Mouse (Mus musculus) forebrain, postnatal 0 days (tissue): ENCODE data around the gene Ddx17. TPM values are rescaled to one million over a fixed set of nuclear protein-coding genes. Genes with fewer than 3 reads are reported as not detected.
A peak's percentile ranks its signal among the peaks of the same experiment; 100 is the strongest.

Source experiments
- ATAC-seq: fragments of 200-750 bp; cut with Nextera tagmentation; 2 replicates; pipeline ENCODE4 v1.8.0; 2017; ENCODE audit warnings: mild to moderate bottlenecking, moderate library complexity
- DNase-seq: peaks from one replicate; pipeline ENCODE4 v3.0.0-alpha.2; 2015
- H3K27ac ChIP-seq: fragments of 300-500 bp; sonication (generic); 2 replicates; pipeline ENCODE4 v1.5.1; 2014; ENCODE audit warnings: low read depth, mild to moderate bottlenecking, antibody characterized with exemption, low read length, moderate library complexity, mixed read lengths
- H3K27me3 ChIP-seq: fragments of 300-500 bp; sonication (generic); 2 replicates; pipeline ENCODE4 v1.6.1; 2014; ENCODE audit warnings: mild to moderate bottlenecking, low read length, mixed read lengths; ENCODE audit not compliant: insufficient read depth
- H3K36me3 ChIP-seq: fragments of 300-500 bp; sonication (generic); 2 replicates; pipeline ENCODE4 v1.6.1; 2014; ENCODE audit warnings: mild to moderate bottlenecking, moderate library complexity; ENCODE audit not compliant: insufficient read depth
- H3K4me1 ChIP-seq: fragments of 300-500 bp; sonication (generic); 2 replicates; pipeline ENCODE4 v1.6.1; 2014; ENCODE audit warnings: antibody characterized with exemption; ENCODE audit not compliant: insufficient read depth
- H3K4me2 ChIP-seq: fragments of 300-500 bp; sonication (generic); 2 replicates; pipeline ENCODE4 v1.6.1; 2014; ENCODE audit warnings: low read depth, mild to moderate bottlenecking, moderate library complexity
- H3K4me3 ChIP-seq: fragments of 300-500 bp; sonication (generic); 2 replicates; pipeline ENCODE4 v1.5.1; 2014; ENCODE audit warnings: low read depth, low read length, mixed read lengths
- H3K9ac ChIP-seq: fragments of 300-500 bp; sonication (generic); 2 replicates; pipeline ENCODE4 v1.6.1; 2014; ENCODE audit warnings: mild to moderate bottlenecking
- H3K9me3 ChIP-seq: fragments of 300-500 bp; sonication (generic); 2 replicates; pipeline ENCODE4 v1.6.1; 2016; ENCODE audit warnings: low read length
- CTCF ChIP-seq: sonication (generic); IDR thresholded peaks from 2 replicates; pipeline ENCODE4 v1.5.1; 2016; ENCODE audit warnings: antibody characterized with exemption, control low read depth, low read depth
- WGBS: fragments of 180-500 bp; shearing (Covaris S2); extraction: QIAGEN DNeasy Blood & Tissue Kit; methylation state at CpG from one replicate; pipeline ENCODE4 v1.1.7; 2014; 5-methylcytosine and 5-hydroxymethylcytosine counted together
- polyA plus RNA-seq: library from polyadenylated mRNA; unstranded; fragments of >200 nt; fragmentation: Nextera tagmentation; extraction: Ambion mirVana; gene quantifications from 2 replicates; pipeline ENCODE4 v1.2.1, GENCODE M21; 2015
- total RNA-seq: library from RNA; depleted of rRNA; stranded (reverse); fragments of >200 nt; gene quantifications from 2 replicates; pipeline ENCODE4 v1.2.3, GENCODE M21; 2014; rRNA removed

Ddx17 gene
- total RNA-seq (373 and 392 TPM in 2 replicates), polyA plus RNA-seq (21.5 and 26.5 TPM in 2 replicates)

DNA sequence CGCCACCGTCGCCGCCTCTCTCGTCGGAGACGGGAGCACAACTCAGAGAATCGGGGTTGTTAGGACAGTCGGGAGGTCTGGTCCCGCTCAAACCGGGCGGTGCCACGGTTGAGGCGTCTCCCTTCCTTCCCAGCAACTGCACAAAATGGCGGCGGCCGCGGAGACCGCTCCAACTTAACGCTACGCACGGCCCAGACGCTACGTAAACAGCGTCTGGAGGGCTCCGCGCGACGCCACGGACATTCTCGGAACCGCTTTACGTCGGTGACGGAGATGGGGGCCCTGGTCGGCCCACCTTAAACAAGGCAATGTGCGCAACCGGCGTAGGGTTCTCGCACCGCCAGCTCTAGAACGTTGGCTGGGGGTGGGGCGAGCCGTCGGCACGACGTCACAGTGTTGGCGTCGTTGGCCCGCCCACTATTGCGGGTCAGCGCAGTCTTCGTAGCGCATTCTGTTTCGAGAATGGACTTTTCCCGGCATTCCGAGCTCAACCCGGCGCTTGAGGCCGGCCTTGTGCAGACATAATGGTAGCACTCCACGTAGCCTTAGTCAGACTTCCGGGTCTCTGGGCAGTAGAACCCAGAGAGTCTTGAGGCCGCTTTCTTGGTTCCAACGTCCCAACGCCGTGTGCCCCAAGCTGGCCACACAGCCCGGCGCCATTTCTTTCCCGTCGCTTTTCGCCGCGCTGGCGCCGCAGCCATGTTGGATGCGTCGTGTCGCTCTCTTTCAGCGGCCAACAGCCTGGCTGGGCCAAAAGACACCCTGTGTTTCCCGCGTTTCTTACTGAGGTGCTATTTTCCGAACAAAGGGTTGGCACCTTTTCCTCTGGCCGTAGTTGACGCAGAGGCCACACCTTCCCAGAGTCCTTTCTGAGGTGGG lies at the start of gene Ddx17:
Ddx17 (minus strand) TSS at position 332 of the 879 bp plus-strand sequence.
- peak within 1 kb of the TSS; percentile 77 for H3K4me3 ChIP-seq
- peak within 1 kb of the TSS; percentile 98 for H3K9ac ChIP-seq
- no peaks in the 10 kb centered on the region for H3K9me3 ChIP-seq
- DNase-seq (peak; percentile 100), ATAC-seq (peak; percentile 98)
- 3% methylated on average over 84 of the region's 84 CpGs for WGBS
- H3K27me3 ChIP-seq, result no peaks in the 10 kb centered on the region
- H3K4me1 ChIP-seq, result peaks cover 15% of the 10 kb centered on the region; the same call in 1 of the 2 replicates
- peak within 1 kb of the TSS; percentile 65 for H3K4me2 ChIP-seq
- peaks cover 15% of the 10 kb centered on the region for H3K36me3 ChIP-seq
- TF ChIP-seq CTCF, result no peak
- peak within 1 kb of the TSS; percentile 99 for H3K27ac ChIP-seq

DNA sequence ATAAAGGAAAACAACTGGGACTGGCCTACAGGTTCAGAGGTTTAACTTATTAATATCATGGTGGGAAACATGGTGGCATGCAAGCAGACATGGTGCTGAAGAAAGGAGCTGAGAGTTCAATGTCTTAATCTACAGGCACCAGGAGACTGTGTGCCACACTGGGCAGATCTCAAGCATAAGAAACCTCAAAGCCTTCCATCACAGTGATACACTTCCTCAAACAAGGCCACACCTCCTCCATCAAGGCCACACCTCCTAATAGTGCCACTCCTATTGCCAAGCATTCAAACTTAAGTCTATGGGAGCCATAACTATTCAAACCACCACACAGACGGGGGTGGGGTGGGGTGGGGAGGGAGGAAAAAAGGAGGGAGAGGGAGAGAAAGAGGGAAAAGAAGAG lies 35.0 kb upstream of the Ddx17 start:
- no peak for DNase-seq
- WGBS, result 40% methylated on average over 1 of the region's 1 CpGs

GRCm38 (mm10) chr15:79577671-79578426 lies 31.3 kb upstream of the Ddx17 start:
- H3K4me3 ChIP-seq, result no peak overlapping the region
- no peak overlapping the region for H3K4me2 ChIP-seq
- peak; percentile 6 for DNase-seq
- ATAC-seq, result no peak
- no peaks in the 10 kb centered on the region for H3K36me3 ChIP-seq
- no peak overlapping the region for H3K9ac ChIP-seq
- peak overlapping the region; percentile 10; the same call in 1 of the 2 replicates for H3K27ac ChIP-seq
- no peaks in the 10 kb centered on the region for H3K4me1 ChIP-seq
- TF ChIP-seq CTCF, result no peak
- WGBS, result 42% methylated on average over 6 of the region's 6 CpGs
- no peaks in the 10 kb centered on the region for H3K9me3 ChIP-seq
- no peaks in the 10 kb centered on the region for H3K27me3 ChIP-seq

More for the DNA sequence above, 35.0 kb upstream of the Ddx17 start:
- no peak for ATAC-seq
- H3K4me3 ChIP-seq, result no peak overlapping the region
- no peak for TF ChIP-seq CTCF
- H3K27me3 ChIP-seq, result no peaks in the 10 kb centered on the region
- H3K4me2 ChIP-seq, result no peak overlapping the region
- no peaks in the 10 kb centered on the region for H3K4me1 ChIP-seq
- no peak overlapping the region for H3K9ac ChIP-seq
- H3K9me3 ChIP-seq, result no peaks in the 10 kb centered on the region
- no peak overlapping the region for H3K27ac ChIP-seq
- H3K36me3 ChIP-seq, result no peaks in the 10 kb centered on the region

DNA sequence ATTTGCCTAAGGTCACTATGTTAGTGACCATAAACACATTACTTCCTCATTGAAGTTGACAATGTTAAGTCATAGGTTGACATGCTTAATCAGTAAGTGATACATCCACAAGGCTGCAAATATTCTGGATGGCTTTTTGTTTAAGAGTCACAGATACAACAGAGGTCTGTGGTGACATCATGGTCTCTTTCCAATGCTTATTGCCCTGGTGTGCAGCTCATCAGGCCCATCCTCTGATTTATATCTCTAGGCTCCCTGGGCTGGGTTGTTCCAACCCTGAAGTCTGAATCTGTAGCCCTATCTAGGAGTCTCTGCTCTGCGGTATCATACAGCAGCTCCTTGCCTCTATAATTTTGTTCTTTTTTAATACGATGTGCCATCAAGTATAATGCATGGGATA lies 30.4 kb upstream of the Ddx17 start:
- no peaks in the 10 kb centered on the region for H3K27me3 ChIP-seq
- H3K4me1 ChIP-seq, result no peaks in the 10 kb centered on the region
- no peak overlapping the region for H3K4me3 ChIP-seq
- H3K27ac ChIP-seq, result no peak overlapping the region
- H3K4me2 ChIP-seq, result no peak overlapping the region
- TF ChIP-seq CTCF, result no peak
- peak; percentile 40; the same call in 1 of the 2 replicates for ATAC-seq
- 87% methylated on average over 2 of the region's 2 CpGs for WGBS
- DNase-seq, result no peak
- H3K36me3 ChIP-seq, result no peaks in the 10 kb centered on the region
- H3K9me3 ChIP-seq, result no peaks in the 10 kb centered on the region
- no peak overlapping the region for H3K9ac ChIP-seq

DNA sequence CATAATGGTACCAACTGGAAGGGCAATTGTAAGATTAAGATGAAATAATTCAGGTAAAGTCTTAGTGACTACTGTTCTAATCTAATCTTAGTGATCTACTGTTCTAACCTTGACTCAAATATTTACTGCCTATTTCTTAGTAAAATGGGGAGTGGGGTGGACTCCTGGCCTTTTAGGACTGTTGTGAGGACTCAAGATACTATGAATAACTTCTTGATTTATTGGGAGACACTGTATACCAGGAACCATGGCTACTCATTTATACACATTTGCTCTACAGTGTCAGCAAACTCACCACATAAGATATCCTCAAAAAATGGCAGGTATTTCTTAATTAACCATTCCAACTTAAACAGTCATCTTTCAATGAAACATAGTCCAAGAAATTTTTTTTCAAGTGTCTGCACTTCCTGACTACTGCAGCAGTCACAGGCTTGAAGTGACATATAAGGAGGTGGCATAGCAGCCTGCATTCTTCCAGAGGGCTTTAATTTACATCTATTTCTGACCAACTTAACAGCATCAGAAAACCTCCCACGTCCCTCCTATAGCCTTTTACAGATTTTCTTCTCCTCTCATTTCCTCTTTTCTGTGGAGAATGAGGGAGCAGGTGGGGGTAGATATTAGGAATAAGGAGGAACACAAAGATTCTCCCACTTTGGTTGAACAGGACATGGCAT lies 29.1 kb upstream of the Ddx17 start:
- Histone ChIP-seq H3K4me2 (no peak overlapping the region), H3K36me3 (no peaks in the 10 kb centered on the region), H3K9ac (no peak overlapping the region), H3K9me3 (no peaks in the 10 kb centered on the region), H3K27me3 (no peaks in the 10 kb centered on the region), H3K4me1 (no peaks in the 10 kb centered on the region), H3K4me3 (no peak overlapping the region), H3K27ac (no peak overlapping the region)
- ATAC-seq (no peak), DNase-seq (no peak)
- no peak for TF ChIP-seq CTCF
- 48% methylated on average over 1 of the region's 1 CpGs for WGBS

DNA sequence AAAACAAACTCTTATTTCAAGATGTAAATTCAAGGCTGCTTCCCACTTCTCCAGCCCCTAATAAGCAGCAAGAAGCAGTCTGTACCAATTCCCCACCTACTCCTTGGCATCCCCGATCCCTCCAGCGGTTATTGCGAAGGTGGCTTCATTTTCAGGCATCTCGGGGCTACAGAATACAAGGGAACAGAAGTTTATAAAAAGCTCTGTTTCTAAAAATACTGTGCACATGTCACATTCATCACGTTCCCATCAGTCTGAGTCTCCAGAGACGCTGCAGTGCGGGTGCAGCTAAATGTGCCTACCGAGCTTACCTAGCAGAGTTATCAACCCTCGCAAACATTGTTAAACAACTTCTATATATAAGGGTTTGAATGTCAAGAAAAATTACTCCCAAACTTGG lies 15.9 kb upstream of the Ddx17 start:
- Histone ChIP-seq H3K9me3 (no peaks in the 10 kb centered on the region), H3K27ac (no peak overlapping the region), H3K27me3 (no peaks in the 10 kb centered on the region), H3K4me2 (no peak overlapping the region), H3K36me3 (no peaks in the 10 kb centered on the region), H3K4me1 (no peaks in the 10 kb centered on the region), H3K4me3 (no peak overlapping the region), H3K9ac (no peak overlapping the region)
- no peak for TF ChIP-seq CTCF
- DNase-seq (peak; percentile 25), ATAC-seq (no peak)
- WGBS, result 68% methylated on average over 9 of the region's 9 CpGs
